Mouse (Mus musculus) MEL (cell line): ENCODE data around the gene Zdhhc14. TPM values are rescaled to one million over a fixed set of nuclear protein-coding genes. Genes with fewer than 3 reads are reported as not detected.

Experiments
- DNase-seq: peaks from one replicate; pipeline ENCODE4 v3.0.0; 2011; ENCODE audit warnings: low read depth, low spot score
- H3K27ac ChIP-seq: 2 replicates; pipeline ENCODE4 v1.5.1; 2012; ENCODE audit warnings: low read depth, mild to moderate bottlenecking, control low read depth, low read length, moderate library complexity; ENCODE audit not compliant: control insufficient read depth
- H3K27me3 ChIP-seq, 2 experiments: fragments of 150-350 bp in 1 of 2; sonication (generic) in 1 of 2; 2 replicates each; pipeline ENCODE4 v1.6.1; 2012; ENCODE audit warnings: low read length in 2 of 2, mild to moderate bottlenecking in 2 of 2, improper control_type of control experiment in 1 of 2, moderate library complexity in 1 of 2; ENCODE audit not compliant: insufficient read depth in 2 of 2, control insufficient read depth in 1 of 2
- H3K36me3 ChIP-seq, 2 experiments: 2 replicates each; pipeline ENCODE4 v1.6.1; 2012 to 2014; ENCODE audit warnings: low read length in 2 of 2, improper control_type of control experiment in 1 of 2, inconsistent platforms in 1 of 2, mild to moderate bottlenecking in 1 of 2; ENCODE audit not compliant: insufficient read depth in 2 of 2, control insufficient read depth in 1 of 2
- H3K4me1 ChIP-seq, 2 experiments: fragments of 150-350 bp in 1 of 2; sonication (generic) in 1 of 2; 2 replicates each; pipeline ENCODE4 v1.6.1; 2012; ENCODE audit warnings: low read length in 2 of 2, improper control_type of control experiment in 1 of 2, mild to moderate bottlenecking in 1 of 2; ENCODE audit not compliant: insufficient read depth in 2 of 2, control insufficient read depth in 1 of 2
- H3K4me3 ChIP-seq, 2 experiments: fragments of 150-350 bp in 1 of 2; sonication (generic) in 1 of 2; 2 replicates each; pipeline ENCODE4 v1.5.1; 2012; ENCODE audit warnings: low read depth in 2 of 2, low read length in 2 of 2, mild to moderate bottlenecking in 2 of 2, moderate library complexity in 2 of 2, control low read depth in 1 of 2, improper control_type of control experiment in 1 of 2; ENCODE audit not compliant: control insufficient read depth in 1 of 2, insufficient read depth in 1 of 2
- H3K79me2 ChIP-seq: 2 replicates; pipeline ENCODE4 v1.6.1; 2012; ENCODE audit warnings: mild to moderate bottlenecking, low read length, moderate library complexity; ENCODE audit not compliant: control insufficient read depth, poor library complexity, insufficient read depth
- H3K9ac ChIP-seq: 2 replicates; pipeline ENCODE4 v1.6.1; 2012; ENCODE audit warnings: low read depth, mild to moderate bottlenecking, control low read depth, low read length, moderate library complexity; ENCODE audit not compliant: control insufficient read depth, poor library complexity, severe bottlenecking
- H3K9me3 ChIP-seq: fragments of 150-350 bp; sonication (generic); replicated peaks from 2 replicates; pipeline ENCODE4 v1.6.1; 2012; ENCODE audit warnings: mild to moderate bottlenecking, low read length, improper control_type of control experiment, moderate library complexity; ENCODE audit not compliant: insufficient read depth
- CHD1 ChIP-seq: IDR thresholded peaks from 2 replicates; pipeline ENCODE4 v1.6.1; 2012; ENCODE audit warnings: low read depth, mild to moderate bottlenecking, inconsistent platforms, low read length, improper control_type of control experiment
- CTCF ChIP-seq, 3 experiments: IDR thresholded peaks in 2 of 3; conservative IDR thresholded peaks in 1 of 3; 2 replicates each; pipeline ENCODE4 v1.5.1; 2011 to 2012; ENCODE audit warnings: low read length in 3 of 3, low read depth in 2 of 3, mild to moderate bottlenecking in 2 of 3, improper control_type of control experiment in 1 of 3, inconsistent platforms in 1 of 3, mixed read lengths in 1 of 3, moderate library complexity in 1 of 3; ENCODE audit not compliant: control insufficient read depth in 1 of 3, insufficient read depth in 1 of 3, poor library complexity in 1 of 3, severe bottlenecking in 1 of 3
- E2F4 ChIP-seq: IDR thresholded peaks from 2 replicates; pipeline ENCODE4 v1.6.1; 2011; ENCODE audit warnings: low read depth, low read length, improper control_type of control experiment, borderline replicate concordance
- ELF1 ChIP-seq: IDR thresholded peaks from 2 replicates; pipeline ENCODE4 v1.6.1; 2014; ENCODE audit warnings: low read depth, mild to moderate bottlenecking, inconsistent platforms, low read length, improper control_type of control experiment, moderate library complexity
- GABPA ChIP-seq: IDR thresholded peaks from 2 replicates; pipeline ENCODE4 v1.6.1; 2012; ENCODE audit warnings: low read depth, mild to moderate bottlenecking, inconsistent platforms, low read length, improper control_type of control experiment, moderate library complexity
- HCFC1 ChIP-seq: IDR thresholded peaks from 2 replicates; pipeline ENCODE4 v1.6.1; 2012; ENCODE audit warnings: low read depth, mild to moderate bottlenecking, inconsistent platforms, low read length, improper control_type of control experiment, moderate library complexity
- JUND ChIP-seq: IDR thresholded peaks from 2 replicates; pipeline ENCODE4 v1.6.1; 2011; ENCODE audit warnings: low read depth, mild to moderate bottlenecking, improper control_type of control experiment, low read length
- MAX ChIP-seq: IDR thresholded peaks from 2 replicates; pipeline ENCODE4 v1.6.1; 2011; ENCODE audit warnings: low read length, improper control_type of control experiment
- MAZ ChIP-seq: IDR thresholded peaks from 2 replicates; pipeline ENCODE4 v1.6.1; 2012; ENCODE audit warnings: low read depth, mild to moderate bottlenecking, inconsistent platforms, low read length, improper control_type of control experiment
- MXI1 ChIP-seq: IDR thresholded peaks from 2 replicates; pipeline ENCODE4 v1.6.1; 2011; ENCODE audit warnings: mild to moderate bottlenecking, low read depth, low read length, improper control_type of control experiment
- NELFE ChIP-seq: IDR thresholded peaks from 2 replicates; pipeline ENCODE4 v1.6.1; 2011; ENCODE audit warnings: low read depth, low read length, improper control_type of control experiment
- NRF1 ChIP-seq: IDR thresholded peaks from 2 replicates; pipeline ENCODE4 v1.6.1; 2014; ENCODE audit warnings: low read depth, mild to moderate bottlenecking, inconsistent platforms, low read length, improper control_type of control experiment, moderate library complexity; ENCODE audit not compliant: poor library complexity, insufficient read depth, severe bottlenecking
- POLR2A ChIP-seq, 2 experiments: IDR thresholded peaks; 2 replicates each; pipeline ENCODE4 v1.6.1; 2011 to 2012; ENCODE audit warnings: low read length in 2 of 2, mild to moderate bottlenecking in 2 of 2, control low read depth in 1 of 2, improper control_type of control experiment in 1 of 2, low read depth in 1 of 2, moderate library complexity in 1 of 2; ENCODE audit not compliant: control insufficient read depth in 1 of 2, insufficient read depth in 1 of 2, poor library complexity in 1 of 2
- POLR2AphosphoS5 ChIP-seq: IDR thresholded peaks from 2 replicates; pipeline ENCODE4 v1.6.1; 2012; ENCODE audit warnings: low read depth, borderline replicate concordance, mild to moderate bottlenecking, inconsistent platforms, low read length, moderate library complexity, mixed read lengths
- SIN3A ChIP-seq: IDR thresholded peaks from 2 replicates; pipeline ENCODE4 v1.6.1; 2012; ENCODE audit warnings: low read length, improper control_type of control experiment, inconsistent platforms
- SMC3 ChIP-seq: IDR thresholded peaks from 2 replicates; pipeline ENCODE4 v1.6.1; 2011; ENCODE audit warnings: low read depth, low read length, improper control_type of control experiment
- UBTF ChIP-seq: IDR thresholded peaks from 2 replicates; pipeline ENCODE4 v1.6.1; 2012; ENCODE audit warnings: low read depth, mild to moderate bottlenecking, inconsistent platforms, low read length, improper control_type of control experiment, moderate library complexity, borderline replicate concordance; ENCODE audit not compliant: insufficient read depth
- USF1 ChIP-seq: IDR thresholded peaks from 2 replicates; pipeline ENCODE4 v1.6.1; 2014; ENCODE audit warnings: low read depth, mild to moderate bottlenecking, inconsistent platforms, low read length, improper control_type of control experiment, moderate library complexity
- ZMIZ1 ChIP-seq: IDR thresholded peaks from 2 replicates; pipeline ENCODE4 v1.6.1; 2012; ENCODE audit warnings: low read depth, mild to moderate bottlenecking, inconsistent platforms, low read length, improper control_type of control experiment, moderate library complexity
- ZNF384 ChIP-seq: IDR thresholded peaks from 2 replicates; pipeline ENCODE4 v1.6.1; 2012; ENCODE audit warnings: low read depth, mild to moderate bottlenecking, inconsistent platforms, low read length, improper control_type of control experiment
- polyA plus RNA-seq, 2 experiments: library from polyadenylated mRNA; stranded (reverse) in 1 of 2; unstranded in 1 of 2; fragments of >175 nt in 1 of 2; fragments of >200 nt in 1 of 2; gene quantifications; 2 replicates each; pipeline versions ENCODE4 v1.2.1 to v1.2.4; 2012; ENCODE audit warnings: low replicate concordance in 2 of 2, low read depth in 1 of 2; ENCODE audit not compliant: insufficient read length in 2 of 2, insufficient read depth in 1 of 2, missing spikeins in 1 of 2
- total RNA-seq: library from RNA; depleted of rRNA; stranded (reverse); fragments of 300-350 nt; gene quantifications from 2 replicates; pipeline ENCODE4 v1.2.3, GENCODE M21; 2012

The Zdhhc14 gene
- total and polyA plus RNA-seq, 3 experiments, result 3.4 to 4.9 TPM; not detected in 1

DNA sequence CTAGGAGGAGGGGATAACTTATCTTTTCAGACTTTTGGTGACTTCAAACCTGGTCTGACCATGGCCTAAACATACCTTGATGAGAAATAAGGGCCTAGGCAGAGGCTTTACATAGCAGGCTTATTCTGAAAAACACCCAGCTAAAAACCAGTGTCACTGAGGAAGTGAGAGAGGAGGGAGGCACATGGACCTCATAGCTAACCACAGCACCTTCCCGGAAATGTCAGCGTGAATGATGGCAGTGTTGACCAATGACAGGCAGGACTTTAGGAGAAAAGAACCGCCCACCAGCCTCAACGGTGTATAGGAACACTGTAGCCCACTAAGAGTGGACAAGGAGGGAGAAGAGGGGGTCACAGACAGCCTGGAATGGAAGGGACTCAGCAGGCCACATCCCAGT is 224.6 kb downstream of the Zdhhc14 start:
- no peaks in the 10 kb centered on the region for H3K36me3 ChIP-seq
- no peaks in the 10 kb centered on the region for H3K9me3 ChIP-seq
- no peaks in the 10 kb centered on the region for H3K4me1 ChIP-seq
- no peak overlapping the region for H3K27ac ChIP-seq
- no peaks in the 10 kb centered on the region for H3K27me3 ChIP-seq
- TF ChIP-seq CHD1 (no peak), HCFC1 (no peak), SIN3A (no peak), JUND (no peak), SMC3 (no peak), USF1 (no peak), E2F4 (no peak), MAZ (no peak)
- DNase-seq, result no peak
- H3K9ac ChIP-seq, result no peak overlapping the region
- no peaks in the 10 kb centered on the region for H3K79me2 ChIP-seq
- H3K4me3 ChIP-seq, result no peak overlapping the region

DNA sequence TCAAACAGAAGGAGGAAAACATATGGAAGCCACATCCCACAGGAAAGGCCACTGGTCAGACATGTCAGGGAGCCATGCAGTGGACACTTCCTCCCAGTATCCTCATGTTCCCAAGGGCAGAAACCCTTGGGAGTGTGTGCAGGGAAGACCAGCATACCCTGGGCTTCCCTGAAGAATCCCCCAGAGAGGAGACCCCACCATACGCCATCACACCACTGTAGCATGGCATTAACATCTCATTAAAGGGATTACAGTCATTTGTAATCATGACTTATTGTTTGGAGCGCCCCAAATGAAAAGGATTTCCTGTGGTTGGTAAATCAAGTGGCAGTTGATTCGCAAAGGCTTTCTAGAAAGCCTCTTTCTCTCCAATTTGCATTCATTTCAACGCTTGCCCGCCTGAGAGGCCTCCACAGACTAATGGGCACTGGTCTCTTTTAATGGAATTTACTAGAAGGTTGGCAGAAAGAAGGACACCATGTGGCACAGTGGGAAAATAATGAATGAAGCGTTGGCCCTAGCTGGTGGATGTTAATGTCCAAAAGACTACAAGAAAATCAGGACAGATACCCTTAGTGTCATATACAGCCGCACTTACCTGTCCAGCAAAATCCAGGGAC is 226.5 kb downstream of the Zdhhc14 start:
- H3K9ac ChIP-seq, result no peak overlapping the region
- no peak for DNase-seq
- no peaks in the 10 kb centered on the region for H3K9me3 ChIP-seq
- no peak overlapping the region for H3K4me3 ChIP-seq
- H3K27ac ChIP-seq, result no peak overlapping the region
- H3K27me3 ChIP-seq, result no peaks in the 10 kb centered on the region
- H3K4me1 ChIP-seq, result no peaks in the 10 kb centered on the region
- H3K79me2 ChIP-seq, result no peaks in the 10 kb centered on the region
- H3K36me3 ChIP-seq, result no peaks in the 10 kb centered on the region
- TF ChIP-seq CTCF (IDR thresholded peaks at IDR 0.05 in 2 of 3, conservative IDR thresholded peaks at IDR 0.05 in 1 of 3; ENCODE audit: control insufficient read depth in 1 of 3, insufficient read depth in 1 of 3, low read depth in 2 of 3, low read length in 3 of 3, poor library complexity in 1 of 3, severe bottlenecking in 1 of 3), result no peak
- TF ChIP-seq POLR2AphosphoS5, result no peak
- TF ChIP-seq USF1, result no peak
- TF ChIP-seq ZMIZ1, result no peak
- TF ChIP-seq ZNF384, result no peak
- no peak for TF ChIP-seq GABPA
- TF ChIP-seq POLR2A (IDR thresholded peaks at IDR 0.05; ENCODE audit: control insufficient read depth in 1 of 2, insufficient read depth in 1 of 2, low read depth in 1 of 2, low read length in 2 of 2, poor library complexity in 1 of 2), result no peak
- TF ChIP-seq NRF1, result no peak
- no peak for TF ChIP-seq CHD1
- no peak for TF ChIP-seq NELFE
- no peak for TF ChIP-seq MAX
- TF ChIP-seq MXI1, result no peak
- no peak for TF ChIP-seq SMC3
- TF ChIP-seq ELF1, result no peak
- no peak for TF ChIP-seq UBTF
- TF ChIP-seq, all 39 proteins: peak for 0
